Mouse (Mus musculus): Measurements from ENCODE around the gene Hoxc5. TPM values are rescaled to one million over a fixed set of nuclear protein-coding genes. Genes with fewer than 3 reads are reported as not detected.

Gene Hoxc5
- polyA plus RNA-seq (2011; ENCODE audit: insufficient read length, low read depth, missing spikeins): 7.6 and 11.0 TPM in 2 replicates

DNA sequence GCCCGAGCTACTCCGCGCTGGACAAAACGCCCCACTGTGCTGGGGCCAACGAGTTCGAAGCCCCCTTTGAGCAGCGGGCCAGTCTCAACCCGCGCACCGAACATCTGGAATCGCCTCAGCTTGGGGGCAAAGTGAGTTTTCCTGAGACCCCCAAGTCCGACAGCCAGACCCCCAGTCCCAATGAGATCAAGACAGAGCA is at the start of gene Hoxc5:
Gene Hoxc5 (plus strand): TSS at position 132 of the 199 bp plus-strand sequence.
- peak within 1 kb of the TSS; percentile 35 for H3K4me3 ChIP-seq (ENCODE audit: insufficient read depth, low read length)
- no peaks in the 10 kb centered on the region for H3K4me1 ChIP-seq (ENCODE audit: control insufficient read depth, insufficient read depth, low read length)
- TF ChIP-seq POLR2A (IDR thresholded peaks at IDR 0.05; ENCODE audit: low read depth, low read length) (no peak), CTCF (IDR thresholded peaks at IDR 0.05; ENCODE audit: borderline replicate concordance, insufficient read depth, low read length) (no peak)
- no peak within 1 kb of the TSS for H3K27ac ChIP-seq (ENCODE audit: insufficient read depth, low read length)

DNA sequence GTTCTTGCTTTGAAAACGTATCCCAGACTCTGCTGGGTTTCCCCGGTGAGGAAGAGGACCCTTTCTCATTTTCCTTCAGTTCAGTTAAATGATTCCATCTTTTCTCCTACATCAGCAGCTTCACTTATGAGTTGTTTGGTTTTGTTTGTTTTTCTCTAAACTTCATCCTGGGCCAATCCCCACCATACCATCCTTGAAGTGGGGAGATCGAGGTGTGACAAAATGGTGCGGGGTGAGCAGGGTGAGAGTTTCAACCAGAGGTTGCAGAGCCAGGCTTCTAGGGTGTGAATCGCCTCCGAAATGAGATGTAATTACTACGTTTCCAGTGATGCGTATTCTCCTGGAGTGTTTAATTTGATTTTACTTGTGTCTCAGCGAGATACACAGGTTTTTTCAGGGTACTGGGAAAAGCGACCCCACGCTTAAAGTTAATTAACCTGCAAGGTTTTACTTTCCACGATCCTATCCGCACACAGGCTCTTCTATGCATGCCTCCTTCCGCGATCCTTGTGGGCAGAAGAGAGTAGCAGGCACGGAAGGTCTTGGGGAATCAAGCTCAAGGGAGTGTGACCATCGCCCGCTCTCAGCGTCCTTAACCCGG is 49.2 kb upstream of the Hoxc5 start:
- TF ChIP-seq POLR2A (IDR thresholded peaks at IDR 0.05; ENCODE audit: low read depth, low read length) (no peak), CTCF (IDR thresholded peaks at IDR 0.05; ENCODE audit: borderline replicate concordance, insufficient read depth, low read length) (no peak)
- no peak overlapping the region for H3K27ac ChIP-seq (ENCODE audit: insufficient read depth, low read length)

DNA sequence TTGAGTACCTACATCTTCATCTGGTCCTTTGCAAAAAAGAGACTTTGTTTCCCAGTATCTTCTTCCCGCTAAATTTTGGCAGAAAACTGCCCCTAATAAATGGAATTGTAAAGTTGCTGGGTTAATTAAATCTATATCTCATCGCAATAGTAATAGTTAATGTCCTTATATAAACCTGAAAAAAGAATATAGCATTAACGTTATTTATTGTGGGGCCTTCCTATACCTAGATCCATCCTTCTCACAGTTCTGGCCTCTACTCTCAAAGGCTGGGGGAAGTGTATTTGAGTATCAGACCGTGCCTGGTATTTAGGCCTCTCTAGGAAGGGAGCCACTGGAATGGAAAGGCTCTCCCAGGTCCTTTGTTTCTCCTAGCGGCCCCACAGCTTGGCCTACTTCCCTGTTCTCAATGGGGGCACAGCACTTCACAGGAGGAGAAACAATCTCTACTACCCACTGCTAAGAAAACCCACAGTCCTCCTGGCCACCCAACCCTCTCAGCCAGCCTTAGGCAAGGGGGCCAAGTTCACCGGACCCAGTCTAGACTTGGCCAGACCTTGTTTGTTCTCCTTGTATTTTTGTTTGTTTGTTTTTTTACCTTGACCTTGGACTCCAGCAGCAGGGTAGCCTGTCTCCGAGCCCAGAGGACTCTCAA is 48.5 kb upstream of the Hoxc5 start:
- Histone ChIP-seq H3K27ac (ENCODE audit: insufficient read depth, low read length) (no peak overlapping the region), H3K4me3 (ENCODE audit: insufficient read depth, low read length) (no peak overlapping the region), H3K4me1 (ENCODE audit: control insufficient read depth, insufficient read depth, low read length) (no peaks in the 10 kb centered on the region)
- TF ChIP-seq CTCF (IDR thresholded peaks at IDR 0.05; ENCODE audit: borderline replicate concordance, insufficient read depth, low read length) (no peak), POLR2A (IDR thresholded peaks at IDR 0.05; ENCODE audit: low read depth, low read length) (no peak)

More for the DNA sequence above, 49.2 kb upstream of the Hoxc5 start:
- no peaks in the 10 kb centered on the region for H3K4me1 ChIP-seq (ENCODE audit: control insufficient read depth, insufficient read depth, low read length)
- no peak overlapping the region for H3K4me3 ChIP-seq (ENCODE audit: insufficient read depth, low read length)

DNA sequence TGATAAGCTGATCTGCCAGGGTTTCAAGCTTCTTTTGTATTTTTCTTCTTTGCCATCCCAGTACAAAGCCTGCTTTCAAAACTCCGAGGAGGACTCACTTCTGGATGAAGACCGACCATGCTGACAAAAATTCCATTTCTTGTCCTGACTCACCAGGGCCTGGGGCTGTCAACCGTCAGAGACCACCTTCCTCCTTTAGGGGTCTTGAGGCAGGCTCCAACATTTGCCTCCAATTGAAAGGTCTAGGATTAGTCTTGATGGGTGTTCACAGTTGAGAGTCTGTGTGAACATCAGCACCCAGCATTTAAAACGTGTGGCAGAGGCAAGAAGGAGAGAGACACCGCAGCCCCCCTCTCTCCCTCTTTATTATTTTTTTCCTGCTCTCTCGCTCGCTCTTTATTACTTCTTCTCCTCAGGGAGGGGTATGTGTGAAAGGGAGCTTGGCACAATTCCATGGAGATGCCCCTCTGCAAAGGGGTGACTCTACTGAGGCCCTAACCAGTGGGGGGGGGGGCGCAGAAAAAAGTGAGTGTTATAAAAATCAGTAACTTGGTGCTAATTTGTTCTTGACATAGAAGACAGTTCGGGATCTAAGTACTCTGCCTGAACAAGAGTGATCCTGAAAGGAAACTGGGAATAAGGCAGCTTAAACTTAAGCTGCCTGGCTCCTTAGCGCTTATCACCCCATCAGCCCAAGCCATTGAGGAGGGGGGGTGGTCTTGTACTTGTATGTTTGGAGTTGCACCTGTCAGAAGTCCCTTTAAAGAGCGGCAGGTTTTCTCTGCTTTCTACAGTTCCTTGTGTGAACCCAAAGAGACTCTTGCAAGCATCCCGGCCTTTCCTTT is 47.7 kb upstream of the Hoxc5 start:
- no peak overlapping the region; the same call in 1 of the 2 replicates for H3K4me3 ChIP-seq (ENCODE audit: insufficient read depth, low read length)
- H3K27ac ChIP-seq (ENCODE audit: insufficient read depth, low read length): no peak overlapping the region
- no peak for TF ChIP-seq CTCF (IDR thresholded peaks at IDR 0.05; ENCODE audit: borderline replicate concordance, insufficient read depth, low read length)
- no peak for TF ChIP-seq POLR2A (IDR thresholded peaks at IDR 0.05; ENCODE audit: low read depth, low read length)
- H3K4me1 ChIP-seq (ENCODE audit: control insufficient read depth, insufficient read depth, low read length): no peaks in the 10 kb centered on the region

DNA sequence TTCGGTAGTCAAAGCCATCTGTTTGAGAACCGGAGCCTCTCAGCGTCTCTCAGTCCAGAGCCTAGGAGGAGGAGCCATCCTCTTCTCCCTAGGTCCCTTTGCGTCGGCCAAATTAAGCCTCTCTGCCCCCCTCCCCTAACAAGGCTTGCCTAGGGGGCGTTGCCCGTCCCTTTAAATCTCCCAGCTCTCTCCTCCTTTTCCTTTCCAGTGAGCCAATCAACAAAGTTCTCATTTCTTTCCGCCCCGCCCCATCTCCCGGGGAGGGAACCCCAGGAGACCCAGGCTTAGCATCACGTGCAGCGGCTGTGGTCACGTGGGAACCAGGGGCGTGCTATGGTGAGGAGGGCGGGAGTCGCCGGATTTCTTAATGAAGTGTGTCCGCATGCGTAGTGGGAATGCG is 46.6 kb upstream of the Hoxc5 start:
- Histone ChIP-seq H3K4me1 (ENCODE audit: control insufficient read depth, insufficient read depth, low read length) (no peaks in the 10 kb centered on the region), H3K27ac (ENCODE audit: insufficient read depth, low read length) (no peak overlapping the region), H3K4me3 (ENCODE audit: insufficient read depth, low read length) (no peak overlapping the region)
- TF ChIP-seq CTCF (IDR thresholded peaks at IDR 0.05; ENCODE audit: borderline replicate concordance, insufficient read depth, low read length) (no peak), POLR2A (IDR thresholded peaks at IDR 0.05; ENCODE audit: low read depth, low read length) (no peak)

DNA sequence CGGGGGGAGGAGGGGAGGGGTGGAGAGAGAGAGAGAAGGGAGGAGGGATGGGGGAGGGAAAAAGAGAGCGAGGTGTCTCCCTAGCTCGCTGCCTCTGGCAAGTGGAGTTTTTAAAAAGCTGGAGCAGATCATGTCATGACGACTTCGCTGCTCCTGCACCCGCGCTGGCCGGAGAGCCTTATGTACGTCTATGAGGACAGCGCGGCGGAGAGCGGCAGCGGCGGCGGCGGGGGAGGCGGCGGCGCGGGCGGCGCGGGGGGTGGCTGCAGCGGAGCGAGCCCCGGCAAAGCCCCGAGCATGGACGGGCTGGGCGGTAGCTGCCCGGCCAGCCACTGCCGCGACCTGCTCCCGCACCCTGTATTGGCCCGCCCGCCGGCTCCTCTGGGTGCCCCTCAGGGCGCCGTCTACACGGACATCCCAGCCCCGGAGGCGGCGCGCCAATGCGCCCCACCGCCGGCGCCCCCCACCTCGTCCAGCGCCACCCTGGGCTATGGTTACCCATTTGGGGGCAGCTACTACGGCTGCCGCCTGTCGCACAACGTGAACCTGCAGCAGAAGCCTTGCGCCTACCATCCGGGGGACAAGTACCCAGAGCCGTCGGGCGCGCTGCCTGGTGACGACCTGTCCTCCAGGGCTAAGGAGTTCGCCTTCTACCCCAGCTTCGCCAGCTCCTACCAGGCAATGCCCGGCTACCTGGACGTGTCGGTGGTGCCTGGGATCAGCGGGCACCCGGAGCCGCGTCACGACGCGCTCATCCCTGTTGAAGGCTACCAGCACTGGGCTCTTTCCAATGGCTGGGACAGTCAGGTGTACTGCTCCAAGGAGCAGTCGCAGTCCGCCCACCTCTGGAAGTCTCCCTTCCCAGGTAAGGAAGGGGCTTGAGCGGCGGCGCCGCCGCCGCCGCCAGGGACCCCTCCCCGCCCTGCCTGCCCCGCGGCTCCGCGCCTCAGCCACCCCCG is 45.9 kb upstream of the Hoxc5 start, which contains the start of gene Hoxc13:
Gene Hoxc13 (plus strand): TSS at position 51 of the 959 bp plus-strand sequence.
- no peak within 1 kb of the TSS for H3K27ac ChIP-seq (ENCODE audit: insufficient read depth, low read length)

DNA sequence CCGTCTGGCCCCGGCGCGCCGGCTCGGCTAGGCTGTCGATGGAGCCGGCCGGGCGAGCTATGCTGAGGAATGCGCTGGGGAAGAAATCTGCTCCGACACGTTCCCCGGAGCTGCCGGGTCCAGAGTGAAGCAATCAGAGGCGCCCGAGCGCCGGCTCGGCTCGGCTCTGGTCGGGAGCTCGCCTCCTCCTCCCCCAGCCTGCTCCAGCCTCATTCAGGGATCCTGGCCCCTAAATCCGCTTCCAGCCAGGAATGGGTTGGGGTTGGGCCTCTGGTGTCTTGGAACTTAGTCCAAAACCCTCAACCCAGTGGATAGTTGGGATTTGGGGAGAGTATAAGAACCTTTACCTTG is 45.3 kb upstream of the Hoxc5 start:
- no peak for TF ChIP-seq CTCF (IDR thresholded peaks at IDR 0.05; ENCODE audit: borderline replicate concordance, insufficient read depth, low read length)
- no peak for TF ChIP-seq POLR2A (IDR thresholded peaks at IDR 0.05; ENCODE audit: low read depth, low read length)

More for the DNA sequence above, 45.9 kb upstream of the Hoxc5 start, which contains the start of gene Hoxc13:
- H3K4me1 ChIP-seq (ENCODE audit: control insufficient read depth, insufficient read depth, low read length): no peaks in the 10 kb centered on the region
- no peak within 1 kb of the TSS; the same call in 1 of the 2 replicates for H3K4me3 ChIP-seq (ENCODE audit: insufficient read depth, low read length)
- no peak for TF ChIP-seq CTCF (IDR thresholded peaks at IDR 0.05; ENCODE audit: borderline replicate concordance, insufficient read depth, low read length)
- TF ChIP-seq POLR2A (IDR thresholded peaks at IDR 0.05; ENCODE audit: low read depth, low read length): no peak

DNA sequence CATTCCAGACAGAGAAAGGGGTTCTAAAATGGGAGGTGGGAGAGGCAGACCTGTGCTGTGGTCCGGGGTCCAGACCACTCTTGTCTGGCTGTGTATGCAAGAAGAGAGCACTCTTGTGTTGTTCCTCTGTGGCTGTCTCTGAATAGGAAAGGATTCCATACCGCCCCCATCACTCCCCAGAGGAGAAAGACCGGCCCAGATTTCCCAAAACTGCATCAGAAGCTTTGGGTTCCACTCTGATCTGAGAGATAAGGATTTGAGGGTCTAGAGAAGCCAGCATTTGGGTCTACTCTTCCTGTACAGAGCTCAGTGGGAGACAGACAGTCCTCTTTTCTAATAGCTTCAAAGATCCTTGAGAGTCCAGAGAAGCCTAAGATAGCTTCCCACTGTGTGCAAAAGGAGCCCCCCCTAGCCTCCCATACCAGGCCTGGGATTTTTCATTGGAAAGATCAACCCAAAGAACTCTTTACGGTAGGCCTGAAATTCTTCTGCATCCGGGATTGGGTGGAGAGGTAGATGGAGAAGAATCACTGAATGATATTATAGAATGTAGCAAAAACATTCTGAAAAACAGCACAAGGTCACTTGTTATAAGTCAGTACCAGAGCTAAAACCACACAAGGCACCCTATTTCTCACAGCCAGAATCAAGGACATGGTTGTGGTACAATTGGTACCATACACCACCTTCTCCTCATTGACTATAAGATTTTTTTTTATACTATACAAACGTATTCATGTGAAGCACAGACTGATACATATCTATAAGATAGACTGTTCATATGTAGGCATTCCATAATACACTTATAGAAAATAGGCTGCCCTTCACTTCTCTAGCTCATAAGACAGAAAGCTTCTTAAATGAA is 44.4 kb upstream of the Hoxc5 start:
- Histone ChIP-seq H3K4me3 (ENCODE audit: insufficient read depth, low read length) (no peak overlapping the region), H3K27ac (ENCODE audit: insufficient read depth, low read length) (no peak overlapping the region), H3K4me1 (ENCODE audit: control insufficient read depth, insufficient read depth, low read length) (no peaks in the 10 kb centered on the region)
- no peak for TF ChIP-seq CTCF (IDR thresholded peaks at IDR 0.05; ENCODE audit: borderline replicate concordance, insufficient read depth, low read length)
- TF ChIP-seq POLR2A (IDR thresholded peaks at IDR 0.05; ENCODE audit: low read depth, low read length): no peak

More for the DNA sequence above, 45.3 kb upstream of the Hoxc5 start:
- H3K27ac ChIP-seq (ENCODE audit: insufficient read depth, low read length): no peak overlapping the region
- H3K4me1 ChIP-seq (ENCODE audit: control insufficient read depth, insufficient read depth, low read length): no peaks in the 10 kb centered on the region
- H3K4me3 ChIP-seq (ENCODE audit: insufficient read depth, low read length): no peak overlapping the region
